ENCODE assay signal across 21 mouse cellular contexts in genomic region chr16:58533254-58533653, GRCm38 (mm10). TPM values are rescaled to one million over a fixed set of nuclear protein-coding genes. Genes with fewer than 3 reads are reported as not detected.
A peak's percentile ranks its signal among the peaks of the same experiment; 100 is the strongest.
DNase-seq lines count a peak whose midpoint lies in the region; ATAC-seq lines count a peak whose summit lies in the region.
"Had no signal": no experiment of that assay in that cellular context is flagged by ENCODE, and none has a peak within 500 bp of the region (broad histone marks: within the 10 kb centered on the region; RNA-seq: fewer than 3 reads in every experiment).

No protein-coding gene starts in this region.

- 75% methylated on average over 2 of the region's 2 CpGs for WGBS in kidney, embryonic 15.5 days
- WGBS in liver, embryonic 13.5 days (ENCODE audit: insufficient replicate concordance): 35% methylated on average over 2 of the region's 2 CpGs

- H3K4me3 ChIP-seq in kidney, embryonic 15.5 days (replicated peaks): no peak overlapping the region
- no peak overlapping the region for H3K4me3 ChIP-seq in liver, embryonic 13.5 days (replicated peaks)
- H3K4me3 ChIP-seq: embryonic facial prominence, embryonic 12.5 days; erythroblast, embryonic 14.5 days; heart, embryonic 12.5 days; left cerebral cortex, adult 2 months; midbrain, embryonic 10.5 days; neural tube, embryonic 15.5 days had no signal

- H3K27ac ChIP-seq in kidney, embryonic 15.5 days: peak overlapping the region; percentile 81; the same call in 1 of the 2 replicates
- peak overlapping the region; percentile 79 for H3K27ac ChIP-seq in liver, embryonic 13.5 days
- H3K27ac ChIP-seq: embryonic facial prominence, embryonic 12.5 days; hindbrain, postnatal 0 days; left cerebral cortex, adult 2 months; neural tube, embryonic 15.5 days had no signal

- no peak for DNase-seq in kidney, adult 8-10 months
- no peak for DNase-seq in liver, embryonic 13.5 days
- DNase-seq in gastrocnemius, postnatal 10 days: no peak
- DNase-seq in cerebellum, adult 11 months: no peak
- DNase-seq: adrenal gland, adult 2 months; cerebellum, postnatal 10 days; heart, adult 18-20 months; heart, postnatal 10 days; layer of hippocampus, adult 9-11 months; lung, postnatal 4 days had no signal

- no peak overlapping the region for H3K9ac ChIP-seq in kidney, embryonic 15.5 days
- no peak overlapping the region for H3K9ac ChIP-seq in liver, embryonic 13.5 days
- H3K9ac ChIP-seq: embryonic facial prominence, embryonic 12.5 days; heart, embryonic 12.5 days; neural tube, embryonic 15.5 days had no signal

- H3K9me3 ChIP-seq in kidney, embryonic 15.5 days (replicated peaks): no peaks in the 10 kb centered on the region
- no peaks in the 10 kb centered on the region for H3K9me3 ChIP-seq in liver, embryonic 13.5 days (replicated peaks)
- H3K9me3 ChIP-seq: embryonic facial prominence, embryonic 12.5 days; heart, embryonic 12.5 days; midbrain, embryonic 10.5 days; neural tube, embryonic 15.5 days had no signal

- H3K36me3 ChIP-seq in kidney, embryonic 15.5 days: no peaks in the 10 kb centered on the region
- H3K36me3 ChIP-seq in liver, embryonic 13.5 days: no peaks in the 10 kb centered on the region
- H3K36me3 ChIP-seq: embryonic facial prominence, embryonic 12.5 days; heart, embryonic 12.5 days; midbrain, embryonic 10.5 days; neural tube, embryonic 15.5 days had no signal

- H3K4me2 ChIP-seq in kidney, embryonic 15.5 days: no peak overlapping the region
- H3K4me2 ChIP-seq in liver, embryonic 13.5 days: 0 out of 2 replicates have a peak overlapping the region, but pooled peaks have one; percentile 13
- H3K4me2 ChIP-seq: embryonic facial prominence, embryonic 12.5 days; heart, embryonic 12.5 days; neural tube, embryonic 15.5 days had no signal

- H3K4me1 ChIP-seq in kidney, embryonic 15.5 days: peaks cover 18% of the 10 kb centered on the region
- peaks cover 55% of the 10 kb centered on the region for H3K4me1 ChIP-seq in liver, embryonic 13.5 days (replicated peaks)
- H3K4me1 ChIP-seq: embryonic facial prominence, embryonic 12.5 days; neural tube, embryonic 15.5 days had no signal

- ATAC-seq in kidney, embryonic 15.5 days (replicated peaks; ENCODE audit: low FRiP score): no peak
- ATAC-seq in common myeloid progenitor, adult 5-6 weeks (replicated peaks; ENCODE audit: low read depth, poor library complexity, severe bottlenecking): 0 out of 2 replicates have a peak, but pooled peaks have one; percentile 25
- ATAC-seq in liver, embryonic 13.5 days (ENCODE audit: low read depth): peak; percentile 85
- ATAC-seq in megakaryocyte-erythroid progenitor cell, adult 5-6 weeks (replicated peaks; ENCODE audit: low FRiP score, low TSS enrichment, poor library complexity, severe bottlenecking): peak; percentile 64; the same call in 1 of the 2 replicates
- ATAC-seq: forebrain, embryonic 14.5 days; hindbrain, postnatal 0 days had no signal

- H3K27me3 ChIP-seq in kidney, embryonic 15.5 days: no peaks in the 10 kb centered on the region
- H3K27me3 ChIP-seq in liver, embryonic 13.5 days: no peaks in the 10 kb centered on the region
- H3K27me3 ChIP-seq: embryonic facial prominence, embryonic 12.5 days; heart, embryonic 12.5 days; neural tube, embryonic 15.5 days had no signal

RNA-seq across cellular contexts. Expression of gene St3gal6, which starts 9.2 kb away (rescaled TPM):
- 71.9 and 75.2 TPM in 2 replicates for polyA plus RNA-seq in kidney, embryonic 15.5 days (2015; fragmentation: Nextera tagmentation; extraction: Ambion mirVana)
- 18.1 and 38.7 TPM in 2 replicates for total RNA-seq in common myeloid progenitor, adult 5-6 weeks (2017)
- 43.5 and 47.6 TPM in 2 replicates for polyA plus RNA-seq in liver, embryonic 13.5 days (2015; fragmentation: Nextera tagmentation; extraction: Ambion mirVana)
- 40.1 and 61.6 TPM in 2 replicates for total RNA-seq in megakaryocyte-erythroid progenitor cell, adult 5-6 weeks (2014; fragmentation: Nextera tagmentation)
- 39.9 and 44.9 TPM in 2 replicates for total RNA-seq in megakaryocyte-erythroid progenitor cell, adult 5-6 weeks (2017)
- total RNA-seq in gastrocnemius, postnatal 10 days (2021): 10 to 100 TPM; 37.3 to 40.5 TPM
